Mouse (Mus musculus) erythroid progenitor cell, adult 5-6 weeks (primary cell): ENCODE results near the gene Cntf. TPM values are rescaled to one million over a fixed set of nuclear protein-coding genes. Genes with fewer than 3 reads are reported as not detected.

Experiments
- ATAC-seq: replicated peaks from 2 replicates; pipeline ENCODE4 v1.8.0; 2016; ENCODE audit warnings: moderate number of reproducible peaks, mild to moderate bottlenecking, moderate TSS enrichment, inconsistent platforms; ENCODE audit not compliant: poor library complexity, low FRiP score, severe bottlenecking
- total RNA-seq, 2 experiments: library from RNA; stranded (forward) in 1 of 2; stranded (reverse) in 1 of 2; fragments of 150-400 nt in 1 of 2; fragments of 186-747, 209-891 nt in 1 of 2; gene quantifications; 2 replicates each; pipeline versions ENCODE4 v1.2.3 to v1.2.4; 2015 to 2017; ENCODE audit warnings: low replicate concordance in 2 of 2

Gene Cntf
- total RNA-seq (2015; ENCODE audit: low replicate concordance) (6.7 and 20.2 TPM in 2 replicates), total RNA-seq (2017; ENCODE audit: low replicate concordance) (3.6 and 5.0 TPM in 2 replicates)

DNA sequence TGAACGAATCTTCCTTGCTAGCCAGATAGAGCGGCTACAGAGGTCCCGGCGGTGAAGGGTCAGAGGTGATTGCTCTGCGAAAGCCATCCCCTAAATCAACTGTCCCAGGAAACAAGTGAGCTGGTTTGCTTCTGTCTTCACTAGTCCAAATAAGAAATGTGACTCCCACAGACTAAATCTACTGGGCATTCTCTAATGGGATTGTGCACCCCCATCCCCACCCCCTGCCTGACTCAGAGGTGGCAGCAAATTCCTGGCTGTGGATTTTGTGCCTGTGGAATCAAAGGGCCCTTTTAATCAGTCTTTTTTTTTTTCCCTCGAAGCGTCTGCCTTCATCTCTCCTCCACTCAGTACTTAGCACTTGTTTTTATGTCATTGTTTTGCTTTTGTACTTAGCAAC, at the start of gene Cntf:
Cntf (minus strand) TSS at position 325 of the 400 bp plus-strand sequence.
- ATAC-seq = no peak

DNA sequence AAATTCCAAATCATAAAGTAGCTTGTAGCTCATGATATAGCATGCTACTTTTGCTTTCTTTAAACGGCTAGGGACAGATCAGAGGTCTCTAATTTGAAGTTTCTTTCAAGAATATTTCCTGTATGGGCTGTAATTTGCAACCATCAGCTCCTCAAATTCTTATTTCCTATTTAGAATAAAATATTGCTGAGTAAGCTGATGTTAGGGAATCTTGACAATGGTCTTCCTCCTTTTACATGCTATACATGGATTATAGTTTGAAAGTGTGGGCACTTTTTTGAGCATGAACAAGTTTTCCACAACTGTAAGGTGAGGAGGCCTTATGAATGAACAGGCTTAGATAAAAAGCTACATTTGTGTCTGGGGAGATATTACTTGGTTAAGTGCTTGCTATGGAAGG, 48.5 kb upstream of the Cntf start:
- no peak for ATAC-seq

DNA sequence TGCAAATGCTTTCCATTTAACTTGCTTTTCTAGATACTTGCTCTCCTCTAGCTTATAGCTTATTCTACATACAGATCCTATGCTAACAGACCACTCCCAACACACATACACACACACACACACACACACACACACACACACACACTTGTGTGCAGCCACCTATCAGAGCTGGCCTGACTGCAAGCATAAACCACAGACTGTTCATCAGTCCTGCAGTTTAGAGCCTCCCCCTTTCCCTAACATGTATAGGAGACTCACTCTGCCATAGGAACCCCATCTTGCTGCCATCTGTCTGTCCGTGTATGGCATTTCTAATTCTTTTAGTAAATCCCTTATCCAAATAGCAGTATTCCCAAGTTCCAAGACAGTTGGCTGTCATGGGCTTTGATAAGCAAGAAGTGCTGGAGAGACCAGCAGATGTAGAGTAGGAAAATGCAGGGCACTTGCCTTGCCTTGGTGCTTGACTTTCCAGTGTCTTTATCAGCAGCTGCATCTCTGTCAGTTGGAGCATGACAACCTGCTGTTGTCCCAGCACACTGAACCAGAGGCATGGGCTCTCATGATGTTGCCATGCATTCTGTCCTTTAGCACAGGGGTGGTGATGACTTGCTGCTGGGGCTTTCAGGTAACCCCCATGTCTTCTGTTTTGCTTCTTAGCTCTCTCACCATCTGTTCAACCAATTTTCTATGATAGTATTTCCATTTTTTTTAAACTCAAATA, 47.4 kb upstream of the Cntf start:
- ATAC-seq = no peak

- ATAC-seq = no peak
Measured at GRCm38 (mm10) chr19:12806214-12806613, 40.8 kb upstream of the Cntf start.

DNA sequence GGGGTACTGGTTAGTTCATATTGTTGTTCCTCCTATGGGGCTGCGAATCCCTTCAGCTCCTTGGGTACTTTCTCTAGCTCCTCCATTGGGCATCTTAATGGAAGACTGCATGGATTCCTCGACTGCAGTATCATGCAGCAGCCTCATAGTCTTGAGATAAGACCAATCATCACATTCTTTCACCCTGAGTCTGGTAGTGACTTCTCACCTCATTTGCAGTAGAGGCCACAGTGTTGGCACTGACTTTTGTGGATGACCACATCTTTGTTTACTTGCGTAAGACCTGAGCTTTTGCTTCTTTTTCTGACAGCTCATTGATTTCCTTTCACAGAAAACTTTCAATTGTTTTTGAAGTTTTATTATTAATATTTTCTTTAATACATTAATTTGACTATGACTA, 40.3 kb upstream of the Cntf start:
- ATAC-seq = no peak

DNA sequence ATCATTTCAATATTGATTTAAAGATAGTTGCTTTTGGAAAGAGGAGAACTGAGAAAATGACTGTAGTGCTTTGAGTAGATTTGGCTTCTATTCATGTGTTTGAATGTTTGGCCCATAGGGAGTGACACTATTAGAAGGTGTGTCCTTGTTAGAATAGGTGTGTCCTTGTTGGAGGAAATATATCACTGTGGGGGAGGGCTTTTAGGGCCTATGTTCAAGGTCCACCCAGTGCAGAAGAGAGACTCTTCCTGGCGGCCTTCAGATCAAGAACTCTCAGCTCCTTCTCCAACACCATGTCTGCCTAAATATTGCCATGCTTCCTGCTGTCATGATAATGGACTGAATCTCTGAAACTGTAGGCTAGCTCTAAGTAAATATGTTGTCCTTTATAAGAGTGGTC, 38.8 kb upstream of the Cntf start:
- no peak for ATAC-seq

- no peak for ATAC-seq
Measured at GRCm38 (mm10) chr19:12802830-12803229, 37.4 kb upstream of the Cntf start.

- ATAC-seq = no peak
Measured at GRCm38 (mm10) chr19:12801046-12801445, 35.6 kb upstream of the Cntf start.

GRCm38 (mm10) chr19:12800621-12801020, 35.2 kb upstream of the Cntf start:
- no peak for ATAC-seq

- no peak for ATAC-seq
Measured at GRCm38 (mm10) chr19:12799081-12799480, 33.6 kb upstream of the Cntf start.

GRCm38 (mm10) chr19:12798404-12798803, 33.0 kb upstream of the Cntf start:
- ATAC-seq = no peak

GRCm38 (mm10) chr19:12797071-12797470, 31.6 kb upstream of the Cntf start:
- ATAC-seq = no peak

GRCm38 (mm10) chr19:12796328-12796931, 31.0 kb upstream of the Cntf start:
- peak; percentile 70 for ATAC-seq

DNA sequence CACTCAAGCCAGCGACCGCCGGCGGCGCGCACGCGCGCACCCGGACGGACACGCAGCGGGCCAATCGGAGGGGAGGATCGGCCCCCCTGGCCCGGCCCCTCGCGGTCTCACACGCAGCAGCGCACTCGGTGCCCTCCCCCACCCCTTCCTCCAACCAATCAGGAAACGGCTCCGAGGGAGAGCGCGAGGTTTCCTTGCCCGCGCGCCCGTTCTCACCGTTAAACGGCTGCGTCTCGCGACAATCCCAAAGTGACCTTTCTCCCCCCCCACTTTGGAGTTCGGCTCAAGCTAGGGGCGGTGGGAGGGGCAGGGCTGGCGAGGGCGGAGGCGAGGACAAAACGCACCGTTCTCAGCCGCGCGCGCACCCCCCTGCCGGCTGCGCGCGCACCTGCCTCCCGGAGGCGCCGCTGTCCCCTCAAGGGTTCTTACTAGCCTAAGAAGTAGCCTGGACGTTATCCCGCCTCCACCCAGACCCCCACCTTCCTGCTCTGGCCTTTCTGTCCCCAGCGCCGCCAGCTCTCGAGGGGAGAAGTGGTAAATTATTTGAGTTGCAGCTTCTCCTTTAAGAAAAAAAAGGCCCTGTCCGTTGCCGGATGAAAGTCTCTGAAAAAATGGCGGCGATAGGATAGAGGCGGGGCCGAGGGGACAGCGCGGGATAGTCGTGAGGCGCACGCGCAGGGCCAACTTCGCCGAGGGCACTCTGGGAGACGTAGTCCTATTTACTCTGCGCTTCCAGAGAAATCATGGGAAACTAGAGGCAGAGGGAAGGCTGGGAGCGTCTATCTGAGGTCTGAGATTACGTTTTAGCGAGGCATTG, 30.3 kb upstream of the Cntf start, which contains the start of the genes Zfp91 and Lpxn:
Zfp91 (minus strand) TSS at position 616 of the 817 bp plus-strand sequence.
Lpxn (plus strand) TSS at position 683 of the 817 bp plus-strand sequence.
- ATAC-seq = peak; percentile 82

DNA sequence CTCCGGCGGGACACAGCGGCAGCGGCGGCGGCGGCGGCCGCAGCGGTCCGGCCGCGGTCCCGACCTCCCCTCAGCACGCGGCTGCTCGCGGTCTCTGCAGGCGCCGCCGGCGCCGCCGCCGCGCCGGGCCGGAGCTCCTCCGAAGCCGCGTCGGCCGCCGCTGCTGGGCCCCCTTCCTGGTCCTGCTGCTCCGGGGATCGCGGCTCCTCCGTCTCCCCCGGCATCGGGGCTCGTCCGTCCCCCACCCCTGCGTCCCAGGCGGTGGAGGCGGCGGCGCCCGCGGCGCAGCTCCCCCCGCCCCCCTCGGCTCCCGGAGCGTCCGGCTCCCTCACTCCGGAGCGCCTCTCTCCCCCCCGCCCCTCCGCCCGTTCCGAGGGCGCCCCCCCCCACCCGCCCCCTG, 29.7 kb upstream of the Cntf start:
- ATAC-seq = no peak

GRCm38 (mm10) chr19:12794056-12795044, 28.9 kb upstream of the Cntf start:
- peak; percentile 77 for ATAC-seq

GRCm38 (mm10) chr19:12792374-12792773, 26.9 kb upstream of the Cntf start:
- ATAC-seq = no peak

DNA sequence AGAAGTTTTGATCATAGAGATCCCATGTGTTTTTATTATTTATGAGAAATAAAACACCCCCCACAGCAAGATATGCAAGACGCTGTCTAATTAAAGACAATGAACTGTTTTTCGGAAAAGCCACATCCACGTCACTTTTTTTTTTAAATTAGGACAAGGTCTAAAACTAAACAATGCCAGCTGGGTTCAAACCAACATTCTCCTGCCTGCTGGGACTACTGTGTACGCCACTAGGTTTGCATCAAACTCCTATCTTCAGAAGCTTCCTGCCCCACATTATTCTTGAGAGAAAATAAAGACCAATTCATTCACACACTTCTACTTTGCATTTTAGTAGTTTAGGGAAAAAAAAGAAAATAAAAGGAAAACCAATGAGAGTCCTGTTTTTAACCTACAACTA, 22.3 kb upstream of the Cntf start:
- no peak for ATAC-seq

- no peak for ATAC-seq
Measured at GRCm38 (mm10) chr19:12786803-12787395, 21.5 kb upstream of the Cntf start.
